Mouse (Mus musculus): ENCODE measurements around the gene Dazap1. TPM values are rescaled to one million over a fixed set of nuclear protein-coding genes. Genes with fewer than 3 reads are reported as not detected.
A peak's percentile ranks its signal among the peaks of the same experiment; 100 is the strongest.
"Not testable (repeated sequence)": the region's sequence is repeated elsewhere in the genome, so short reads cannot be mapped to it uniquely, and the experiment has no call there.

The Dazap1 gene
- polyA plus RNA-seq, 1 experiment from 2014 or later, result 45.8 TPM

GRCm38 (mm10) chr10:80245600-80245999, 15.7 kb upstream of the Dazap1 start:
- Histone ChIP-seq H3K9ac (ENCODE audit: low read depth, low read length) (peak overlapping the region; percentile 28; the same call in 1 of the 2 replicates), H3K27ac (ENCODE audit: low read depth, low read length) (peak overlapping the region; percentile 51; the same call in 1 of the 2 replicates)

GRCm38 (mm10) chr10:80247849-80248248, 13.4 kb upstream of the Dazap1 start:
- WGBS, result 37% methylated on average over 6 of the region's 6 CpGs
- no peak overlapping the region for H3K4me2 ChIP-seq (replicated peaks; ENCODE audit: low read depth, low read length)

More at GRCm38 (mm10) chr10:80245600-80245999, 15.7 kb upstream of the Dazap1 start:
- H3K4me2 ChIP-seq (replicated peaks; ENCODE audit: low read depth, low read length), result no peak overlapping the region
- H3K4me3 ChIP-seq (ENCODE audit: low read length), result no peak overlapping the region
- H3K36me3 ChIP-seq (ENCODE audit: control insufficient read depth, insufficient read depth, low read length), result peaks cover 40% of the 10 kb centered on the region
- H3K27me3 ChIP-seq (ENCODE audit: control insufficient read depth, insufficient read depth, low read length), result no peaks in the 10 kb centered on the region
- ATAC-seq (ENCODE audit: low FRiP score, low TSS enrichment), result 0 out of 2 replicates have a peak, but pooled peaks have one; percentile 5
- peaks cover 10% of the 10 kb centered on the region; the same call in 1 of the 2 replicates for H3K4me1 ChIP-seq (ENCODE audit: control insufficient read depth, insufficient read depth, low read length)
- 6% methylated on average over 4 of the region's 4 CpGs for WGBS
- H3K9me3 ChIP-seq (ENCODE audit: control insufficient read depth, low read length), result no peaks in the 10 kb centered on the region

DNA sequence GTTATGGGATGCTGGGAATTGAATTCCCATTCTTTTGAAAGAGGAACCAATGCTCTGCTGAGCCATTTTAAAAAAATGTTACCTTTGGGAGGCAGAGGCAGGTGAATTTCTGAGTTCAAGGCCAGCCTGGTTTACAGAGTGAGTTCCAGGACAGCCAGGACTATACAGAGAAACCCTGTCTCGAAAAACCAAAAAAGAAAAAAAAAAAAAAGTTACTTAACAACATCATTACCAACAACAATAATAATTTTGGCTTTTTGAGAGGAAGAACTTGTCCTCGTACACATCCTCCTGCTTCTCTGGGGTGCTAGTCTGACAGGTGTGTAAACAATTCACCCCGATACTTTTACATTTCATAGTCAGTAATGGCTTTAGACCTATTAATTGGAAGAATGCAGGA, 12.8 kb upstream of the Dazap1 start:
- not testable (repeated sequence) for ATAC-seq (ENCODE audit: low FRiP score, low TSS enrichment); H3K27ac ChIP-seq (ENCODE audit: low read depth, low read length); H3K9ac ChIP-seq (ENCODE audit: low read depth, low read length); H3K9me3 ChIP-seq (ENCODE audit: control insufficient read depth, low read length); H3K4me1 ChIP-seq (ENCODE audit: control insufficient read depth, insufficient read depth, low read length); H3K27me3 ChIP-seq (ENCODE audit: control insufficient read depth, insufficient read depth, low read length)
- H3K36me3 ChIP-seq (ENCODE audit: control insufficient read depth, insufficient read depth, low read length), result peaks cover 18% of the 10 kb centered on the region
- H3K4me2 ChIP-seq (replicated peaks; ENCODE audit: low read depth, low read length), result peak overlapping the region; percentile 46
- peak overlapping the region; percentile 60 for H3K4me3 ChIP-seq (ENCODE audit: low read length)
- WGBS, result 44% methylated on average over 3 of the region's 3 CpGs

More at GRCm38 (mm10) chr10:80247849-80248248, 13.4 kb upstream of the Dazap1 start:
- Histone ChIP-seq H3K9me3 (ENCODE audit: control insufficient read depth, low read length) (no peaks in the 10 kb centered on the region), H3K4me3 (ENCODE audit: low read length) (no peak overlapping the region), H3K27ac (ENCODE audit: low read depth, low read length) (no peak overlapping the region), H3K36me3 (ENCODE audit: control insufficient read depth, insufficient read depth, low read length) (peaks cover 22% of the 10 kb centered on the region), H3K27me3 (ENCODE audit: control insufficient read depth, insufficient read depth, low read length) (no peaks in the 10 kb centered on the region), H3K9ac (ENCODE audit: low read depth, low read length) (no peak overlapping the region), H3K4me1 (ENCODE audit: control insufficient read depth, insufficient read depth, low read length) (peaks cover 10% of the 10 kb centered on the region; the same call in 1 of the 2 replicates)
- ATAC-seq (ENCODE audit: low FRiP score, low TSS enrichment), result no peak

GRCm38 (mm10) chr10:80248971-80249640, 12.2 kb upstream of the Dazap1 start, which contains the start of gene Ndufs7:
Gene Ndufs7 (plus strand): TSS chr10:80249121.
- Histone ChIP-seq H3K4me3 (ENCODE audit: low read length) (peak within 1 kb of the TSS; percentile 60), H3K27me3 (ENCODE audit: control insufficient read depth, insufficient read depth, low read length) (no peaks in the 10 kb centered on the region), H3K4me1 (ENCODE audit: control insufficient read depth, insufficient read depth, low read length) (peaks cover 10% of the 10 kb centered on the region; the same call in 1 of the 2 replicates), H3K27ac (ENCODE audit: low read depth, low read length) (peak within 1 kb of the TSS; percentile 69), H3K9me3 (ENCODE audit: control insufficient read depth, low read length) (no peaks in the 10 kb centered on the region), H3K9ac (ENCODE audit: low read depth, low read length) (peak within 1 kb of the TSS; percentile 67), H3K36me3 (ENCODE audit: control insufficient read depth, insufficient read depth, low read length) (peaks cover 17% of the 10 kb centered on the region), H3K4me2 (replicated peaks; ENCODE audit: low read depth, low read length) (peak within 1 kb of the TSS; percentile 77)
- WGBS, result under 1% methylated on average over 53 of the region's 53 CpGs
- ATAC-seq (ENCODE audit: low FRiP score, low TSS enrichment), result peak; percentile 90

DNA sequence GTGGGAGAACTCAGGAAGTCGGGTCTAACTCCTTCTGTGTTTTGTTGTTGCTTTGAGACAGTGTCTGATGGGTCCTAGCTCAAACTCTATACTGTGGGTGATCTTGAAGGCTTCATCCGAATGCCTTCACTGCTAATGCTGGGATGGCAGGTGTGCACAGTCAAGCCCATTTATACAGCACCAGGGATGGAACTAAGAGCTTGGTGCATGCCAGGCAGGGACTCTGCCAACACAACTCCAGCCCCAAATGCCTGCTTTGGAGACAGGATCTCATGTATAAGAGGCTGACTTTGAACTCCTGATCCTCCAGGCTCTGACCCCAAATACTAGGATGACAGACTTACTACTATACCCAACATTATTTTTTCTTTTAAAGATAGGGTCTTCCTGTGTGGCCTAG, 11.2 kb upstream of the Dazap1 start:
- H3K36me3 ChIP-seq (ENCODE audit: control insufficient read depth, insufficient read depth, low read length), result peaks cover 20% of the 10 kb centered on the region
- peak overlapping the region; percentile 69; the same call in 1 of the 2 replicates for H3K27ac ChIP-seq (ENCODE audit: low read depth, low read length)
- H3K27me3 ChIP-seq (ENCODE audit: control insufficient read depth, insufficient read depth, low read length), result no peaks in the 10 kb centered on the region
- 27% methylated on average over 2 of the region's 2 CpGs for WGBS
- ATAC-seq (ENCODE audit: low FRiP score, low TSS enrichment), result no peak
- H3K4me1 ChIP-seq (ENCODE audit: control insufficient read depth, insufficient read depth, low read length), result peaks cover 10% of the 10 kb centered on the region; the same call in 1 of the 2 replicates
- no peaks in the 10 kb centered on the region for H3K9me3 ChIP-seq (ENCODE audit: control insufficient read depth, low read length)
- peak overlapping the region; percentile 67 for H3K9ac ChIP-seq (ENCODE audit: low read depth, low read length)
- H3K4me3 ChIP-seq (ENCODE audit: low read length), result peak overlapping the region; percentile 60
- H3K4me2 ChIP-seq (replicated peaks; ENCODE audit: low read depth, low read length), result peak overlapping the region; percentile 77

- H3K9ac ChIP-seq (ENCODE audit: low read depth, low read length), result no peak overlapping the region
- peaks cover 25% of the 10 kb centered on the region for H3K36me3 ChIP-seq (ENCODE audit: control insufficient read depth, insufficient read depth, low read length)
- H3K27ac ChIP-seq (ENCODE audit: low read depth, low read length), result no peak overlapping the region
- H3K4me3 ChIP-seq (ENCODE audit: low read length), result peak overlapping the region; percentile 60; the same call in 1 of the 2 replicates
- no peak overlapping the region; the same call in 1 of the 2 replicates for H3K4me2 ChIP-seq (replicated peaks; ENCODE audit: low read depth, low read length)
- peaks cover 7% of the 10 kb centered on the region; the same call in 1 of the 2 replicates for H3K4me1 ChIP-seq (ENCODE audit: control insufficient read depth, insufficient read depth, low read length)
- no peaks in the 10 kb centered on the region for H3K27me3 ChIP-seq (ENCODE audit: control insufficient read depth, insufficient read depth, low read length)
- no peak for ATAC-seq (ENCODE audit: low FRiP score, low TSS enrichment)
- no peaks in the 10 kb centered on the region for H3K9me3 ChIP-seq (ENCODE audit: control insufficient read depth, low read length)
- WGBS, result 87% methylated on average over 4 of the region's 4 CpGs
These were observed 10.7 kb upstream of the Dazap1 start for GRCm38 (mm10) chr10:80250573-80250972.

DNA sequence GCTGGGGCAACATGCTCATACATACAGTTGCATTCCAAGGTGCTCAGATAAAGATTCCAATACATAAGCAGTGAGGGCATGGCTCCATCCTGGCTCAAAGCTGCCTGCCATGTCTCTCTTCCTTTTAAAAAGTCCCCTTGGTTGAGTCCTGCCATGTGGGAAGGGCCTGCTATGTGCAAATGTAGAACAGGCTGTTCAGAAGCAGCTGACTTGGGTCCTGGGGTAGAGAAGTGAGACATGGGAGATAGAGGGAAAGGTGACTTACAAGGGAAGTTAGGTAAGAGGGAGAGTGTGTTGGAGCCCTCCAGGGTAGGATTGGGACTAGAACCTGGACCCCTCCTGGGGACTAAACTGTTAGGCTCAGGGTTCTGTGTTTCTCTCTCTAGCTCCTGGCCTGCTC, 9.3 kb upstream of the Dazap1 start:
- peaks cover 39% of the 10 kb centered on the region for H3K36me3 ChIP-seq (ENCODE audit: control insufficient read depth, insufficient read depth, low read length)
- peaks cover 7% of the 10 kb centered on the region; the same call in 1 of the 2 replicates for H3K4me1 ChIP-seq (ENCODE audit: control insufficient read depth, insufficient read depth, low read length)
- H3K9ac ChIP-seq (ENCODE audit: low read depth, low read length), result no peak overlapping the region
- no peaks in the 10 kb centered on the region for H3K9me3 ChIP-seq (ENCODE audit: control insufficient read depth, low read length)
- no peak overlapping the region for H3K27ac ChIP-seq (ENCODE audit: low read depth, low read length)
- H3K27me3 ChIP-seq (ENCODE audit: control insufficient read depth, insufficient read depth, low read length), result no peaks in the 10 kb centered on the region
- H3K4me2 ChIP-seq (replicated peaks; ENCODE audit: low read depth, low read length), result no peak overlapping the region
- ATAC-seq (ENCODE audit: low FRiP score, low TSS enrichment), result no peak
- H3K4me3 ChIP-seq (ENCODE audit: low read length), result no peak overlapping the region

DNA sequence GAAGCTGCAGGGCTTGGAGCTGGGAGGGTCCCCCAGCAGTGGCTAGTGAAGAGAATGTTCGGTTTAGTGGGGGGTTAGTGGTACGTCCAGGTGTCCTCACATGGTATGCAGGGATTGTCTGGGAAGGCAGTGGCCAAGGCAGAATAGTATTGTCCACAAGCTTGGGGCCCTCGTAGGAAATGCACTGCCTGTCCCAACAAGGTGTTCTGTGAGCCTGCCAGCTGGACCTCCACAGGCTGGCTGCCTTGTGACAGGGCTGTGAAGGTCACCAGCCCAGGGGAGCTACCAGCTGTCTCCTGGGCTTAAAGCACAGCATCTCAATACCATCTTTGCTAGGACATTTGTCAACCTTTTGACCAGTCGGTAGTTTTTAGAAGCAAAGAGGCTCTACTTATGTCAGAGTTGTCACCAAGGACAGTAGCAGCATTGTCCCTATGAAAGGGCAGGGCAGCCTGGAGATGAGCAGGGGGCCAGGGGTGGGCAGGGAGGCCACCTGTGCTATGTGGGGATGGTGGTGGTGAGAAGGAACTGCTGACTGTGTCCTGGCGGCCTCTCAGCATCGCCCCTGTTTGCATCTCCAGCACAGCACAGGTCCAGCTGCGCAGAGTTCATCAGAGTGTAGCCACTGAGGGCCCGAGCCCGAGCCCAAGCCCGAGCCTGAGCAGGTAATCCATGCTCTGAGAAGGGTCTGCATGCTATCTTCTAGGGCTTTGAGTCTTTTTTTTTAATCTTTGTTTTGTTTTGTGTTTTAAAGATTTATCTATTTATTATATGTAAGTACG, 8.6 kb upstream of the Dazap1 start:
- Histone ChIP-seq H3K4me2 (replicated peaks; ENCODE audit: low read depth, low read length) (no peak overlapping the region), H3K27ac (ENCODE audit: low read depth, low read length) (no peak overlapping the region), H3K9me3 (ENCODE audit: control insufficient read depth, low read length) (no peaks in the 10 kb centered on the region), H3K4me3 (ENCODE audit: low read length) (no peak overlapping the region), H3K4me1 (ENCODE audit: control insufficient read depth, insufficient read depth, low read length) (peaks cover 7% of the 10 kb centered on the region; the same call in 1 of the 2 replicates), H3K9ac (ENCODE audit: low read depth, low read length) (no peak overlapping the region), H3K36me3 (ENCODE audit: control insufficient read depth, insufficient read depth, low read length) (peaks cover 45% of the 10 kb centered on the region), H3K27me3 (ENCODE audit: control insufficient read depth, insufficient read depth, low read length) (no peaks in the 10 kb centered on the region)
- WGBS, result 96% methylated on average over 11 of the region's 11 CpGs
- no peak for ATAC-seq (ENCODE audit: low FRiP score, low TSS enrichment)
